Mouse (Mus musculus): ENCODE measurements at regions not wholly inside any gene's neighbourhood (a gene's known extent, or its start where the extent isn't known, plus 50 kb on each side); places are given as distances from the start of the nearest gene placed in this dataset.

DNA sequence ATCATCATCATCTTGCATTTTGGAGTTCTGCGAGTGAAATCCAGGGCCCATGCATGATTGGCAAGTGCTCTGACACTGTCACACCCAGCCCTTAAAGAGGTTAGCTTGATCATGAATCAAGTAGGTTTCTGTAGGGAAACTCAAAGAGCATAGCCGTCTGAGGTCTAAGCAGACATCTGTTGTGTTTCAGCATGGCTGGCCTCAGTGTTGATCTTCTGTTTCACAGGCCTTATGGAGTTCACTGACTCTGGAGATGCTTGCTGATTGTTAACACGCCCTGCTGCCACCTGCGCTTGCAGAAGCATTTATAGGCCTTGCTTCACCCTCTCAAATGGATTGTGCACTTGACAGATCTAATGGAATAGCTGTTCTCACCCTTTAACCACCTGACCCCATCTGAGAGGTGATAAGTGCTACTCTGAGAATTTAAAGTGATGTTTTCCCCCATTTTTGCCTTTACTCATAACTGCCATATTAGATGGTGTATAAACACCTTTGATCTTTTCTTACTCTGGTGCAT, 406.2 kb downstream of the Bckdhb start:
- no peaks in the 10 kb centered on the region for H3K4me1 ChIP-seq (ENCODE audit: control insufficient read depth, insufficient read depth, insufficient read length, low read length)
- no peak overlapping the region for H3K4me3 ChIP-seq (ENCODE audit: low read depth, low read length)
- H3K36me3 ChIP-seq (ENCODE audit: control insufficient read depth, insufficient read depth, low read length), result no peaks in the 10 kb centered on the region
- no peak for TF ChIP-seq POLR2A (IDR thresholded peaks at IDR 0.05; ENCODE audit: low read depth, low read length)
- no peak for TF ChIP-seq CTCF (IDR thresholded peaks at IDR 0.05; ENCODE audit: extremely low read depth, insufficient read length, insufficient replicate concordance, low read depth, low read length)
- WGBS, result 62% methylated on average over 4 of the region's 4 CpGs
- no peak overlapping the region for H3K27ac ChIP-seq (ENCODE audit: insufficient read depth, low read depth, low read length)
- H3K27me3 ChIP-seq (ENCODE audit: control insufficient read depth, insufficient read depth, low read length), result no peaks in the 10 kb centered on the region

DNA sequence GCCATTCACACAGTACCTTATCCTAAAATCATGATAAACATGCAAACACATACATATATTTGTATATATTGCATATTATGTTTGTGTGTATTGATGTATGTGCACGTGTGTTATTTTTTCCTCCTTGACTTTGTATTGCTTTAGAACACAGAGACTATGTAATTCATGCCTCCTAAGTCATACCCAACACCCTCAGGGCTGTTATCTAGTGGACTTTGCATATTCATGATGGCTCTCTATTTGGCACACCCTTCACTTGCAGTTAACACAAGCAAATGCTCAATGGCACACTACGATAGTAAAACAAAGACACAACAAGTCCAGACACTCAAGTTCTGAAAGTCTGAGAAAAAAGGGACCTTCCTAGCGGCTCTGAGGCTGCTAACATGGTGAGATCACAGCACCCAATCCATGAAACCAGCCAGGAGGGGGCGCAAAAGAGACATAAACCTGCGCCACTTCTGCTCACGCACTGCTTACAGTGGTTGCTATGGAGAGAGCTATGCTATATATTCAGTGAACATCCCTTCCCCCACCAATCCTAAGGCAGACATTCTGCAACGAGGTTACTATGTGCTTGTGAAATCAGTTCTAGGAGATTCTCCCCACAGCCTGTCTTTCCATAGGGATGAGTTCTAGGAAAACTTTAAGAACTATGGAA, 418.6 kb downstream of the Bckdhb start:
- H3K4me1 ChIP-seq (ENCODE audit: control insufficient read depth, insufficient read depth, insufficient read length, low read length), result no peaks in the 10 kb centered on the region
- H3K27me3 ChIP-seq (ENCODE audit: control insufficient read depth, insufficient read depth, low read length), result no peaks in the 10 kb centered on the region
- TF ChIP-seq POLR2A (IDR thresholded peaks at IDR 0.05; ENCODE audit: low read depth, low read length) (no peak), CTCF (IDR thresholded peaks at IDR 0.05; ENCODE audit: extremely low read depth, insufficient read length, insufficient replicate concordance, low read depth, low read length) (peak; percentile 52; the same call in 1 of the 2 replicates)
- WGBS, result 13% methylated on average over 7 of the region's 7 CpGs
- no peaks in the 10 kb centered on the region for H3K36me3 ChIP-seq (ENCODE audit: control insufficient read depth, insufficient read depth, low read length)
- H3K4me3 ChIP-seq (ENCODE audit: low read depth, low read length), result no peak overlapping the region
- H3K27ac ChIP-seq (ENCODE audit: insufficient read depth, low read depth, low read length), result no peak overlapping the region

DNA sequence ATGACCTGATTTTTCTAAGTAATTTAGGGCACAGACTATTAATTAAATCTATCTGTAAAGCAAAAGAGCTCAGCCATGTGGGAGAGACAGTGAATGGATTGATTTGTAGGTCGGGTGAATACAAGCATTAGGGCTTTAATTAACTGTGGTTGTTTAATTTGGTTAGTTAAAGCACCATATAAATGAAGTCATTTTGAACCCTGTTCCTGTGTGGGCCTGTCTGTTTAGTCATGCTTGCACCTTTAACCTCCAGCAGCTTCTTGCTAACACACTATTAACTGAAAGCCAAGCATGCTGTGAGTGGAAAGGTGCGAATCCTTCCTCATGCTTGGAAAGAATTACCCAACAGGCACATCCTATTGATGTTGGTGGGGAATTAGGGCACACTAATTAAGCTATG, 425.3 kb downstream of the Bckdhb start:
- no peak for TF ChIP-seq CTCF (IDR thresholded peaks at IDR 0.05; ENCODE audit: extremely low read depth, insufficient read length, insufficient replicate concordance, low read depth, low read length)
- no peak for TF ChIP-seq POLR2A (IDR thresholded peaks at IDR 0.05; ENCODE audit: low read depth, low read length)
- no peak overlapping the region for H3K27ac ChIP-seq (ENCODE audit: insufficient read depth, low read depth, low read length)
- H3K27me3 ChIP-seq (ENCODE audit: control insufficient read depth, insufficient read depth, low read length), result no peaks in the 10 kb centered on the region
- no peak overlapping the region for H3K4me3 ChIP-seq (ENCODE audit: low read depth, low read length)
- 72% methylated on average over 2 of the region's 2 CpGs for WGBS
- no peaks in the 10 kb centered on the region for H3K36me3 ChIP-seq (ENCODE audit: control insufficient read depth, insufficient read depth, low read length)
- no peaks in the 10 kb centered on the region for H3K4me1 ChIP-seq (ENCODE audit: control insufficient read depth, insufficient read depth, insufficient read length, low read length)

DNA sequence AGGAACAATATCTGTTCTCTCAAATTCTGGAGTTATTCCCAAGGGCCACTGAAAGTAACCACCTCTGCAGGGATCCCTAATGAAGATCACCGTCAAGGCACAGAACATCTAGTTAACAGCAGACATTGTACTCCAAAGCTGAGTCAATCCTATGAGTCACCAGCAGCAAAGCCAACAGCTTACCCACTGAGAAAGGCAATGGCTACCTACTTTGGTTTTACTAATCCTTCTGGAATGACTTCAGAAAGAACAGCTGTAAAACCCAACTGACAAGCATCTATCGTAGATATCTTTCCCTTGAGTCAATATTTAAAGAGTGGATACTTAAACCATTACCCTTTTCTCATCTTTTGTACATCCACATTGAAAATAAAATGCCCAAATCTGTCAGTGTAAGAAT, 429.5 kb downstream of the Bckdhb start:
- TF ChIP-seq POLR2A (IDR thresholded peaks at IDR 0.05; ENCODE audit: low read depth, low read length), result no peak
- TF ChIP-seq CTCF (IDR thresholded peaks at IDR 0.05; ENCODE audit: extremely low read depth, insufficient read length, insufficient replicate concordance, low read depth, low read length), result no peak
- H3K27me3 ChIP-seq (ENCODE audit: control insufficient read depth, insufficient read depth, low read length), result no peaks in the 10 kb centered on the region
- H3K27ac ChIP-seq (ENCODE audit: insufficient read depth, low read depth, low read length), result no peak overlapping the region
- H3K4me3 ChIP-seq (ENCODE audit: low read depth, low read length), result no peak overlapping the region
- H3K36me3 ChIP-seq (ENCODE audit: control insufficient read depth, insufficient read depth, low read length), result no peaks in the 10 kb centered on the region
- WGBS, result 43% methylated on average over 2 of the region's 2 CpGs
- H3K4me1 ChIP-seq (ENCODE audit: control insufficient read depth, insufficient read depth, insufficient read length, low read length), result no peaks in the 10 kb centered on the region

DNA sequence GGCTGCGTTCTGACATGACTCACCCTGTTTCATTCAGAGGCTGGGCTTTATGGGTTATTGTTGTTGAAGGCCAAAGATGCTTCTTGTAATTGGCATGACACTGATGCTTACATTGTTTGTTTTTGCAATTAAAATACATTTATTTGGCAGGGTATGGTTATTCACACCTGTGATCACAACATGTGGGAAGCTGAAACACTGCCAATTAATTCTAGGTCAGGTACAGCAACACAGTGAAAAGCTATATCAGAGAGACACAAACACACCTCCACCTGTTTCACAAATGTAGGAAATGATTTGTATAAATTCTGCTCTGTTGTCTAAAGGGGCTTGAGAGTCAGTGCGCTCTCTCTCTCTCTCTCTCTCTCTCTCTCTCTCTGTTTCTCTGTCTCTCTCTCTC, 431.2 kb downstream of the Bckdhb start:
- Histone ChIP-seq H3K4me3 (ENCODE audit: low read depth, low read length) (no peak overlapping the region), H3K27me3 (ENCODE audit: control insufficient read depth, insufficient read depth, low read length) (no peaks in the 10 kb centered on the region), H3K4me1 (ENCODE audit: control insufficient read depth, insufficient read depth, insufficient read length, low read length) (no peaks in the 10 kb centered on the region), H3K27ac (ENCODE audit: insufficient read depth, low read depth, low read length) (no peak overlapping the region), H3K36me3 (ENCODE audit: control insufficient read depth, insufficient read depth, low read length) (no peaks in the 10 kb centered on the region)
- 96% methylated on average over 2 of the region's 2 CpGs for whole genome bisulfite sequencing
- TF ChIP-seq POLR2A (IDR thresholded peaks at IDR 0.05; ENCODE audit: low read depth, low read length), result no peak
- TF ChIP-seq CTCF (IDR thresholded peaks at IDR 0.05; ENCODE audit: extremely low read depth, insufficient read length, insufficient replicate concordance, low read depth, low read length), result no peak

DNA sequence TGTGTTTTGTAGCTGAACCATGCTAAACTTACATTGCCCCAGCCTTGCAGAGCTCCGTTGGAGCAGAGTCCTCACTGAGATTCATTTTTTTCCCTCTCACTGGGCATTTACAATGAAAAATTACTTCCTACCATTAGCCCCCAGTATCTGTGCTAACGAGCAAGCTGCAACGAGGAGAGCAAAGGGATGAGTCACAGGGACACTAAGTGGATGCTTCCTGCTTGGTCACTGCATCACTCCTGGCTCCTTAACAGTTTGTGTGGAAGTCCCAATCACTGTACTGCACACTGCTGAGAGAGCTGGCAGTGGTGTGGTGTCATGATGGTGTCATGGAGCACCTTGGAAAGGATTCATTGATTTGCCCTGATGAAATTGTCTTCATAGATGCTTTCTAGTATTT, 434.9 kb downstream of the Bckdhb start:
- WGBS, result 47% methylated on average over 3 of the region's 3 CpGs
- H3K4me1 ChIP-seq (ENCODE audit: control insufficient read depth, insufficient read depth, insufficient read length, low read length), result no peaks in the 10 kb centered on the region
- H3K27ac ChIP-seq (ENCODE audit: insufficient read depth, low read depth, low read length), result no peak overlapping the region
- no peak overlapping the region for H3K4me3 ChIP-seq (ENCODE audit: low read depth, low read length)
- no peaks in the 10 kb centered on the region for H3K27me3 ChIP-seq (ENCODE audit: control insufficient read depth, insufficient read depth, low read length)
- H3K36me3 ChIP-seq (ENCODE audit: control insufficient read depth, insufficient read depth, low read length), result no peaks in the 10 kb centered on the region
- TF ChIP-seq POLR2A (IDR thresholded peaks at IDR 0.05; ENCODE audit: low read depth, low read length) (no peak), CTCF (IDR thresholded peaks at IDR 0.05; ENCODE audit: extremely low read depth, insufficient read length, insufficient replicate concordance, low read depth, low read length) (no peak)

DNA sequence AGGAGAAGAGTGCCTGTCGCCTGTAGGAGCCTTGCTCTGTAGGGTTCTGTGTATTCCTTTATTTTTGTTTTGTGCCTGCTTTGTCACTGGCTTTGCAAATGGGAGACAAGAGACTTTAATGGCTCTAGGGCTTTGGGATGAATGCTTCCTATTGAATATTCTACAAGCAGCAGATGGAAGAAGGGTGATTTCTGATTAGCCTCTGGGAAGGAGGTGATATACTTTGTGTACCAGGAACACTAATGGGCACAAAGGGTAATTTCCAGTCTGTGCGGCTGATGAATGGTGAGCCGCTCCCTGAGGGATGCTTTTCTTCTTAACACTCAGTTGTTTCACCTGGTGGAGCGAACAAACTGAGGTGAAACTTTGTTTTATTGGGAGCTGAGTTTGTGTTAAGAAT, 435.5 kb downstream of the Bckdhb start:
- TF ChIP-seq CTCF (IDR thresholded peaks at IDR 0.05; ENCODE audit: extremely low read depth, insufficient read length, insufficient replicate concordance, low read depth, low read length) (no peak), POLR2A (IDR thresholded peaks at IDR 0.05; ENCODE audit: low read depth, low read length) (no peak)
- Histone ChIP-seq H3K4me3 (ENCODE audit: low read depth, low read length) (no peak overlapping the region), H3K27me3 (ENCODE audit: control insufficient read depth, insufficient read depth, low read length) (no peaks in the 10 kb centered on the region), H3K36me3 (ENCODE audit: control insufficient read depth, insufficient read depth, low read length) (no peaks in the 10 kb centered on the region), H3K4me1 (ENCODE audit: control insufficient read depth, insufficient read depth, insufficient read length, low read length) (no peaks in the 10 kb centered on the region), H3K27ac (ENCODE audit: insufficient read depth, low read depth, low read length) (no peak overlapping the region)
- WGBS, result 72% methylated on average over 4 of the region's 4 CpGs

Data from small intestine, adult 2 months (tissue).